Mouse (Mus musculus) embryonic facial prominence, embryonic 13.5 days (tissue): ENCODE results near the gene Prr13. TPM values are rescaled to one million over a fixed set of nuclear protein-coding genes. Genes with fewer than 3 reads are reported as not detected.
A peak's percentile ranks its signal among the peaks of the same experiment; 100 is the strongest.

Source experiments
- ATAC-seq: fragments of 200-750 bp; cut with Nextera tagmentation; 2 replicates; pipeline ENCODE4 v1.8.0; 2017; ENCODE audit warnings: low read depth; ENCODE audit not compliant: insufficient number of reproducible peaks, insufficient read depth, low FRiP score, low TSS enrichment
- H3K27ac ChIP-seq: fragments of 300-500 bp; sonication (generic); 2 replicates; pipeline ENCODE4 v1.5.1; 2015; ENCODE audit warnings: moderate library complexity, mild to moderate bottlenecking, inconsistent platforms
- H3K27me3 ChIP-seq: fragments of 300-500 bp; sonication (generic); 2 replicates; pipeline ENCODE4 v1.6.1; 2015; ENCODE audit warnings: mild to moderate bottlenecking, inconsistent platforms
- H3K36me3 ChIP-seq: fragments of 300-500 bp; sonication (generic); 2 replicates; pipeline ENCODE4 v1.6.1; 2015; ENCODE audit warnings: mild to moderate bottlenecking, inconsistent platforms
- H3K4me1 ChIP-seq: fragments of 300-500 bp; sonication (generic); 2 replicates; pipeline ENCODE4 v1.6.1; 2015; ENCODE audit warnings: inconsistent platforms
- H3K4me2 ChIP-seq: fragments of 300-500 bp; sonication (generic); 2 replicates; pipeline ENCODE4 v1.6.1; 2015; ENCODE audit warnings: moderate library complexity, mild to moderate bottlenecking, inconsistent platforms
- H3K4me3 ChIP-seq: fragments of 300-500 bp; sonication (generic); 2 replicates; pipeline ENCODE4 v1.5.1; 2015; ENCODE audit warnings: mild to moderate bottlenecking, inconsistent platforms
- H3K9ac ChIP-seq: fragments of 300-500 bp; sonication (generic); 2 replicates; pipeline ENCODE4 v1.6.1; 2015; ENCODE audit warnings: mild to moderate bottlenecking, inconsistent platforms
- H3K9me3 ChIP-seq: fragments of 300-500 bp; sonication (generic); 2 replicates; pipeline ENCODE4 v1.6.1; 2016; ENCODE audit warnings: inconsistent platforms
- WGBS: fragments of 180-500 bp; shearing (Covaris S2); methylation state at CpG from one replicate; pipeline ENCODE4 v1.1.7; 2015; ENCODE audit warnings: mixed read lengths; 5-methylcytosine and 5-hydroxymethylcytosine counted together
- polyA plus RNA-seq: library from polyadenylated mRNA; unstranded; fragments of >200 nt; fragmentation: Nextera tagmentation; extraction: Ambion mirVana; gene quantifications from 2 replicates; pipeline ENCODE4 v1.2.1, GENCODE M21; 2015

The Prr13 gene
- polyA plus RNA-seq, 1 experiment from 2014 or later, result 74.8 TPM

DNA sequence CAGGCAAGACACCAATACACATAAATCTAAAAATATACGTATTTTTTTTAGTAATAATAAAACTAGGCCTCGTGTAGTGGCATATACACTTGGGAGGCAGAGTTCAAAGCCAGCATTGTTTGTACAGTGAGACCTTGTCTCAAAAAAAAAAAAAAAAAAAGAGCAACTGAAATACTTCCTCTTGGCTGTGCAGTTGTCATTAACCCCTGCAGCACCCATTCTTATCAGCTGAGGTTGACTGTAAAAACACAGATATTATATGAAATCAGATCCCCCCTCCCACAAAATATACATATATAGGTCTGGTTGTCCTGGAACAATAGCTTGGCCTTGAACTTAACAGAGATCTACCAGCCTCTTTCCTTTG is 47.6 kb downstream of the Prr13 start:
- ATAC-seq, result no peak
- H3K27me3 ChIP-seq, result no peaks in the 10 kb centered on the region
- no peaks in the 10 kb centered on the region for H3K9me3 ChIP-seq
- no peak overlapping the region for H3K27ac ChIP-seq
- H3K36me3 ChIP-seq, result peaks cover 54% of the 10 kb centered on the region
- H3K4me1 ChIP-seq, result peaks cover 16% of the 10 kb centered on the region
- no peak overlapping the region for H3K4me2 ChIP-seq
- no peak overlapping the region for H3K9ac ChIP-seq
- 47% methylated on average over 2 of the region's 2 CpGs for WGBS
- H3K4me3 ChIP-seq, result no peak overlapping the region

DNA sequence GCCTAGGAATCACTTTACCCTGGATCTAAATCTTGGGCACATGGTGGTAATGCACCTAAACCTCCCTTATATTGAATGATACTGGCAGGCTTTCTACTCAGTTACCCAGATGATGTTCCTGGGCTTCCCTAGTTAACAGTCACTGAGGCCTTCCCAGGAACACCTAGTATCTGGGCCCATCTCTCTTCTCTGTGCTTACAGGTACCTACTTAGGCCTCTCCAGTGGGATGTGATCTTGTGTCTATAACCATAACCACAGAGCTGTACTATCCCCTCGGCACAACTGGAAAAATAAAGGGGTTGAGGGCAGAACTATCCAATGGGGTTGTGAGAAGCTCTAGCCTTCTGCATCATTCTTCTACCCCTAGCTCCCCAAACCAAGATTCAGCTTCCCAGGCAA is 48.0 kb downstream of the Prr13 start:
- WGBS, result 88% methylated on average over 1 of the region's 1 CpGs
- Histone ChIP-seq H3K9me3 (no peaks in the 10 kb centered on the region), H3K4me1 (peaks cover 21% of the 10 kb centered on the region), H3K4me2 (no peak overlapping the region), H3K4me3 (no peak overlapping the region), H3K27me3 (no peaks in the 10 kb centered on the region), H3K36me3 (peaks cover 49% of the 10 kb centered on the region), H3K27ac (no peak overlapping the region), H3K9ac (no peak overlapping the region)
- ATAC-seq, result no peak

DNA sequence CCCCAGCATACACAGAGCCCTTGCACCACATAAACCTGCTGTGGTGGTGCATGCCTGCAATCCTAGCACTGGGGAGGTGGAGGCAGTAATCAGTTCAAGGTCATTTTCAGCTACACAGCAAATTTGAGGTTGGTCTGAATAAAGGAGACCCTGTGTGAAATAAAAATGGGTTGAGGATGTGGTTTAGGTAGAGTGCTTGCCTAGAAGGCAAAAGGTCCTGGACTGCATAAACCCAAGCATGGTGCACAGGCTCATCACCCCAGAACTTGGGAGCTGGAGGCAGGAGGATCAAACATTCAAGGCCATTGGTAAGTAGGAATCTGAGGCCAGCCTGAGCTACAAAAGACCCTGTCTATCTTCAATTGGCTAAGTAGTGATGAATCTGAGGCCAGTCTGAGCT is 48.7 kb downstream of the Prr13 start:
- Histone ChIP-seq H3K36me3 (peaks cover 42% of the 10 kb centered on the region), H3K27me3 (no peaks in the 10 kb centered on the region), H3K4me2 (no peak overlapping the region), H3K9ac (no peak overlapping the region), H3K27ac (no peak overlapping the region), H3K4me1 (peaks cover 28% of the 10 kb centered on the region), H3K4me3 (no peak overlapping the region), H3K9me3 (no peaks in the 10 kb centered on the region)
- ATAC-seq, result no peak

DNA sequence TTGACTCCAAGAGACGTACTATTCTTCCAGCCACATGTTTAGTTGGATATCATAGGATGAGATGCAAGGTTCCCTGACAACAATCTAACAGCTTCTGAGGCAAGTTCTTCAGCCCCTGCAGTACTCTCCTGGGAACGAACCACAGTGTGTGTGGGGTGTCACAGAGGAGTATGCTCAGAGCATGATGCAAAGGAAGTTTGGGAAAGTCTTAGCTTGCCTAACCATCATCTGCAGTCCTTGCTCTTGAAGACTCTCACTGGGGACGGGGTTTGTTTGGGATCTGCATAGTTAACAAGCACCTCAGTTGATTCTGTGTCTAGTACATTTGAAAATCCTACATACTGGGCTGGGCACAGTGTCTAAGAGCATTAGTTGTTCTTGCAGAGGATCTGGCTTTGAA is 49.5 kb downstream of the Prr13 start:
- WGBS, result 84% methylated on average over 3 of the region's 3 CpGs
- peaks cover 35% of the 10 kb centered on the region for H3K36me3 ChIP-seq

DNA sequence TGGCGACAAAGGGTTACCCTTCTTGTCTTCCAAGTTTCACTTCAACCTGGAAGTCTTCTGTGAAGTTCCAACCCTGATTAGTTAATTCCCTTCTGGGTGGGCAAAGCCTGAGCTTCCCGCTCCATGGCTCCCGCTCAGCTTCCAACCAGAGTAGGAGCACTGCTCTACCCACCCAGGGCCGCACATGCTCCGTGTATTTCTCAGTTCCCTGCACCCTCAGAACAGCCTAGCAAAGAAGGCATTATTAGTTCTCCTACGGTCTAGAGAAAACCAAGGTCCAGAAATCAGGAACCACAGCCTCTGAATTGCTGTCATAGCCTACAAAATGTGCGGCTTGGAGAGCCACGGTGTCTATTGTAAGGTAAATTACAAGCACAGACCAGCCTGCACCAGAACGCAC is 51.3 kb downstream of the Prr13 start:
- peak; percentile 27; the same call in 1 of the 2 replicates for ATAC-seq
- Histone ChIP-seq H3K9ac (peak overlapping the region; percentile 80), H3K4me1 (peaks cover 36% of the 10 kb centered on the region), H3K27ac (peak overlapping the region; percentile 82), H3K27me3 (no peaks in the 10 kb centered on the region), H3K36me3 (peaks cover 18% of the 10 kb centered on the region), H3K4me2 (peak overlapping the region; percentile 73), H3K9me3 (no peaks in the 10 kb centered on the region), H3K4me3 (peak overlapping the region; percentile 61)
- WGBS, result 4% methylated on average over 9 of the region's 9 CpGs

More for the DNA sequence above, 49.5 kb downstream of the Prr13 start:
- no peak for ATAC-seq
- H3K9me3 ChIP-seq, result no peaks in the 10 kb centered on the region
- H3K27ac ChIP-seq, result no peak overlapping the region
- H3K27me3 ChIP-seq, result no peaks in the 10 kb centered on the region
- H3K4me3 ChIP-seq, result no peak overlapping the region
- no peak overlapping the region for H3K9ac ChIP-seq
- peaks cover 32% of the 10 kb centered on the region for H3K4me1 ChIP-seq
- H3K4me2 ChIP-seq, result no peak overlapping the region

DNA sequence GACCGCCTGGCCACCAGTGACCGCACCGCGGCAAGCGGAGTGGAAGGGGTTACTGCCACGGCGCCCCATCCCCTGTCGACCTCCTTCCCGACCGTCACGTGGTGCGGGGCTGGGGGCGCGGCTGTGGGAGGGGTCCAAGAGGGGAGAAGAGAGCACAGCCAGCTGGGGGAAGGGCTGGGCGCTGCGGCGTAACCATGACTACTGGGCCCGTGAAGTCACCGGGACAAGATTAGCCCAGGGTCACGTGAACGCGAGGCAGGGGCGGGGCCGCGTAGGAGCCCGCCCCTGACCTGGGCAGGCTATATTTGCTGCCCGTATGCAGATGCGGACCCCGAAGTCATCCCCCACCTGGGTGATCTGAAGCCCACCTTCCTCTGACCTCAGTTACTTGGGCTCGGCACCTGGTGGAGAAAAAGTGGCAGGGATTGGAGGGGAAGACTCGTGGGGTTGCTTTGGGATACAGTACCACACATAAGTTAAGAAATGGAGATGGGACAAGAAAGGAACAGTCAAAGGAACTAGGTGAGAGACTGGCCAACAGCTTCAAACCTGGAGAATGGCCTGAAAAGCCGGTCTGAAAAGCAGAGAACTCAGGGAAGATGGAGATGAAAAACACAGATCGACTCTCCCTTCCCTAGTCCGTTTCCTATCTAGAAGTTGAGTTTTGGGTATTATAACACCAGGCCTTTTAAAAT is 51.9 kb downstream of the Prr13 start:
- Histone ChIP-seq H3K36me3 (peaks cover 12% of the 10 kb centered on the region), H3K27ac (peak overlapping the region; percentile 82), H3K9ac (peak overlapping the region; percentile 80), H3K4me1 (peaks cover 42% of the 10 kb centered on the region), H3K27me3 (no peaks in the 10 kb centered on the region), H3K9me3 (no peaks in the 10 kb centered on the region), H3K4me2 (peak overlapping the region; percentile 73), H3K4me3 (peak overlapping the region; percentile 61)
- ATAC-seq, result peak; percentile 96
- WGBS, result 1% methylated on average over 34 of the region's 34 CpGs

DNA sequence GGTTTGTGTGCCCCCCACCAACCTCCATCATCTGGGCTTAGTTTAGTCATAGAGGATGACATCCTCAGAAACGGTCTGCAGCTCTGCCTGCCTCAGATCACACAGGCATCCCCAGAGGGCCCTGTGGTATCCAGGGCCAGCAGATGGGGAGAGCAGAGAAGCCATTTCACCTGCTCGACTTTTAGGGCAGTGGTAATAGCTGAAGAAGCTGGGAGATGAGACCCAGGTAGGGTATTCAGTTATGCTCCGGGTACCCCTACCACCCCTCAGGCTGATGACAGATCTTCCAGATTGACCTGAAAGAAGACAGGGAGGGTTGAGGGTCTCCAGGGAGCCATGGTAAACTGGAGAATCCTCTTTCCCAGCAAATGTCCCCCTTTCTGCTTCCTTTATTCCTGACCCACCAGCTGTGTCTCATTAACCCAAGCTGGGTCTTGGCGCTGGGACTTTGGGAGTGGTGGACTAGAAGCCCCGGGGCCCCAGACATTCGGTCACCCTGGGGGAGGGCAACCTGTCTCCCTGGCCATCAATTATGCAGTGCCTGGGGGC is 52.5 kb downstream of the Prr13 start:
- peaks cover 48% of the 10 kb centered on the region for H3K4me1 ChIP-seq
- WGBS, result 8% methylated on average over 6 of the region's 6 CpGs
- peak overlapping the region; percentile 61 for H3K4me3 ChIP-seq
- peak overlapping the region; percentile 80 for H3K9ac ChIP-seq
- no peaks in the 10 kb centered on the region for H3K27me3 ChIP-seq
- H3K27ac ChIP-seq, result peak overlapping the region; percentile 82
- peak overlapping the region; percentile 73 for H3K4me2 ChIP-seq
- no peak for ATAC-seq
- H3K9me3 ChIP-seq, result no peaks in the 10 kb centered on the region
- peaks cover 7% of the 10 kb centered on the region for H3K36me3 ChIP-seq

DNA sequence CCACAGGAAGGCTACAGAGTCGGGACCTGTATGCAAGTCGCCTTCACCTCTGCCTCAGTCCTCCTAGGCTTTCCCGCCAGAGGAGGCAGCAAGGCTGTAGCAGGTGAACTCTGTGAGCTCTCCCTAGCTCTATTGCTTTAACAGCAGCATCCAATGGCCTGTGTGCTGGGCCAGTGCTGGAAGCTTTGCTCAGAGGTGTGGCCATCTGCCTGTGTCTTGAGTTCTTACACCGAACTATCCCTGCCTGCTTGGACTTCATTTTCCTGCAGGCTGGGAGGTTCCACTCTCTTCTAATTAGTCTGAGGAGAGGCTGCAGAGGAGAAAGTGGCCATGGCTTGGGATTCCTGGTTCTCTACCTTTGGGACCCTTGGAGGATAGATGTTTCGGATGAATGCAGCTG is 53.2 kb downstream of the Prr13 start:
- H3K4me3 ChIP-seq, result no peak overlapping the region
- H3K9ac ChIP-seq, result peak overlapping the region; percentile 80
- H3K27ac ChIP-seq, result peak overlapping the region; percentile 82
- H3K4me1 ChIP-seq, result peaks cover 48% of the 10 kb centered on the region
- no peaks in the 10 kb centered on the region for H3K9me3 ChIP-seq
- peaks cover 7% of the 10 kb centered on the region for H3K36me3 ChIP-seq
- ATAC-seq, result no peak
- H3K27me3 ChIP-seq, result no peaks in the 10 kb centered on the region
- peak overlapping the region; percentile 73 for H3K4me2 ChIP-seq
- 21% methylated on average over 5 of the region's 5 CpGs for WGBS

Other genes starting within 250 kb of the Prr13 start
- 3.0 and 3.3 TPM in 2 replicates for gene Itgb7, start 227.1 kb upstream of the Prr13 start, polyA plus RNA-seq
- 135 and 143 TPM in 2 replicates for gene Rarg, start 201.5 kb upstream of the Prr13 start, polyA plus RNA-seq
- 1.9 and 2.3 TPM in 2 replicates for gene Gm9918, start 188.5 kb upstream of the Prr13 start, polyA plus RNA-seq
- 60.3 and 67.3 TPM in 2 replicates for gene Mfsd5, start 179.6 kb upstream of the Prr13 start, polyA plus RNA-seq
- 25.3 and 26.4 TPM in 2 replicates for gene Espl1, start 162.8 kb upstream of the Prr13 start, polyA plus RNA-seq
- gene Pfdn5, start 132.9 kb upstream of the Prr13 start, polyA plus RNA-seq, result 458 and 502 TPM in 2 replicates
- gene Myg1, start 127.3 kb upstream of the Prr13 start, polyA plus RNA-seq, result 109 TPM in 2 replicates
- 72.9 and 80.6 TPM in 2 replicates for gene Aaas, start 108.3 kb upstream of the Prr13 start, polyA plus RNA-seq
- gene Sp7, start 91.8 kb upstream of the Prr13 start, polyA plus RNA-seq, result 24.1 and 32.7 TPM in 2 replicates
- gene Sp1, start 52.9 kb upstream of the Prr13 start, polyA plus RNA-seq, result 12.3 and 14.1 TPM in 2 replicates
- gene Amhr2, start 13.7 kb upstream of the Prr13 start, polyA plus RNA-seq, result not detected in 2 replicates
- 262 and 269 TPM in 2 replicates for gene Pcbp2, start 11.5 kb downstream of the Prr13 start, polyA plus RNA-seq
- 5.2 and 9.0 TPM in 2 replicates for gene Gm10337, start 44.7 kb downstream of the Prr13 start, polyA plus RNA-seq
- gene Map3k12, start 58.0 kb downstream of the Prr13 start, polyA plus RNA-seq, result 24.1 and 25.2 TPM in 2 replicates
- gene Tarbp2, start 59.2 kb downstream of the Prr13 start, polyA plus RNA-seq, result 100 and 110 TPM in 2 replicates
- gene Npff, start 65.9 kb downstream of the Prr13 start, polyA plus RNA-seq, result 2.9 and 3.8 TPM in 2 replicates
- gene Gm28047, start 166.0 kb downstream of the Prr13 start, polyA plus RNA-seq, result not detected in 2 replicates
- 44.9 and 46.2 TPM in 2 replicates for gene Atf7, start 166.4 kb downstream of the Prr13 start, polyA plus RNA-seq
- gene Atp5g2, start 213.3 kb downstream of the Prr13 start, polyA plus RNA-seq, result 52.6 and 56.3 TPM in 2 replicates